Mouse (Mus musculus) lung, postnatal 10 days (tissue): ENCODE measurements around the gene Bcl6.
A peak's percentile ranks its signal among the peaks of the same experiment; 100 is the strongest.

Experiments used
- DNase-seq: peaks from one replicate; pipeline ENCODE4 v3.0.0; 2021

Bcl6 gene

GRCm38 (mm10) chr16:23972126-23972740 is 16.4 kb downstream of the Bcl6 start:
- no peak for DNase-seq

GRCm38 (mm10) chr16:23969919-23970318 is 18.7 kb downstream of the Bcl6 start:
- peak; percentile 65 for DNase-seq

GRCm38 (mm10) chr16:23968888-23969287 is 19.8 kb downstream of the Bcl6 start:
- peak; percentile 58 for DNase-seq

GRCm38 (mm10) chr16:23967301-23967700 is 21.4 kb downstream of the Bcl6 start:
- DNase-seq, result peak; percentile 42

- no peak for DNase-seq
Measured at GRCm38 (mm10) chr16:23966066-23966465, 22.6 kb downstream of the Bcl6 start.

GRCm38 (mm10) chr16:23964706-23965367 is 23.8 kb downstream of the Bcl6 start:
- DNase-seq, result no peak

- DNase-seq, result peak; percentile 2
Measured at GRCm38 (mm10) chr16:23963896-23964668, 24.6 kb downstream of the Bcl6 start.

- DNase-seq, result peak; percentile 45
Measured at GRCm38 (mm10) chr16:23962401-23962800, 26.3 kb downstream of the Bcl6 start.

- no peak for DNase-seq
Measured at GRCm38 (mm10) chr16:23958938-23959337, 29.7 kb downstream of the Bcl6 start.

GRCm38 (mm10) chr16:23953959-23954260 is 34.7 kb downstream of the Bcl6 start:
- DNase-seq, result no peak

- DNase-seq, result peak; percentile 66
Measured at GRCm38 (mm10) chr16:23953189-23953958, 35.3 kb downstream of the Bcl6 start.

- DNase-seq, result no peak
Measured at GRCm38 (mm10) chr16:23952101-23952727, 36.4 kb downstream of the Bcl6 start.

GRCm38 (mm10) chr16:23947654-23948053 is 41.0 kb downstream of the Bcl6 start:
- DNase-seq, result no peak

GRCm38 (mm10) chr16:23944801-23945200 is 43.9 kb downstream of the Bcl6 start:
- no peak for DNase-seq

- DNase-seq, result no peak
Measured at GRCm38 (mm10) chr16:23934397-23934796, 54.3 kb downstream of the Bcl6 start.

- DNase-seq, result no peak
Measured at GRCm38 (mm10) chr16:23932294-23932693, 56.4 kb downstream of the Bcl6 start, which contains the start of gene Rtp2. Gene Rtp2 (minus strand): TSS chr16:23932394.

GRCm38 (mm10) chr16:23931275-23931674 is 57.4 kb downstream of the Bcl6 start:
- DNase-seq, result no peak

- no peak for DNase-seq
Measured at GRCm38 (mm10) chr16:23930426-23931073, 58.1 kb downstream of the Bcl6 start.

- DNase-seq, result no peak
Measured at GRCm38 (mm10) chr16:23927301-23928114, 61.1 kb downstream of the Bcl6 start.

- DNase-seq, result no peak
Measured at GRCm38 (mm10) chr16:23922906-23923305, 65.7 kb downstream of the Bcl6 start.

GRCm38 (mm10) chr16:23921697-23922096 is 67.0 kb downstream of the Bcl6 start:
- DNase-seq, result no peak
